Mouse (Mus musculus) liver, embryonic 13.5 days (tissue): ENCODE data around the gene Defa28. TPM values are rescaled to one million over a fixed set of nuclear protein-coding genes. Genes with fewer than 3 reads are reported as not detected.
"Not testable (repeated sequence)": the region's sequence is repeated elsewhere in the genome, so short reads cannot be mapped to it uniquely, and the experiment has no call there.

Experiments
- ATAC-seq: fragments of 200-750 bp; cut with Nextera tagmentation; 2 replicates; pipeline ENCODE4 v1.8.0; 2017; ENCODE audit warnings: low read depth, mild to moderate bottlenecking, moderate number of reproducible peaks, moderate library complexity
- DNase-seq: peaks from one replicate; pipeline ENCODE4 v3.0.0; 2022
- H3K27ac ChIP-seq: fragments of 300-500 bp; sonication (generic); 2 replicates; pipeline ENCODE4 v1.5.1; 2015; ENCODE audit warnings: moderate library complexity, mild to moderate bottlenecking, inconsistent platforms
- H3K27me3 ChIP-seq: fragments of 300-500 bp; sonication (generic); 2 replicates; pipeline ENCODE4 v1.6.1; 2015; ENCODE audit warnings: mild to moderate bottlenecking, inconsistent platforms
- H3K36me3 ChIP-seq: fragments of 300-500 bp; sonication (generic); 2 replicates; pipeline ENCODE4 v1.6.1; 2015; ENCODE audit warnings: mild to moderate bottlenecking, inconsistent platforms
- H3K4me1 ChIP-seq: fragments of 300-500 bp; sonication (generic); replicated peaks from 2 replicates; pipeline ENCODE4 v1.6.1; 2015; ENCODE audit warnings: inconsistent platforms
- H3K4me2 ChIP-seq: fragments of 300-500 bp; sonication (generic); 2 replicates; pipeline ENCODE4 v1.6.1; 2015; ENCODE audit warnings: inconsistent platforms, mild to moderate bottlenecking, moderate library complexity
- H3K4me3 ChIP-seq: fragments of 300-500 bp; sonication (generic); replicated peaks from 2 replicates; pipeline ENCODE4 v1.5.1; 2015; ENCODE audit warnings: mild to moderate bottlenecking, inconsistent platforms
- H3K9ac ChIP-seq: fragments of 300-500 bp; sonication (generic); 2 replicates; pipeline ENCODE4 v1.6.1; 2015; ENCODE audit warnings: mild to moderate bottlenecking, inconsistent platforms
- H3K9me3 ChIP-seq: fragments of 300-500 bp; sonication (generic); replicated peaks from 2 replicates; pipeline ENCODE4 v1.6.1; 2016; ENCODE audit warnings: inconsistent platforms
- WGBS: fragments of 180-500 bp; shearing (Covaris S2); methylation state at CpG from one replicate; pipeline ENCODE4 v1.1.7; 2015; ENCODE audit not compliant: insufficient replicate concordance; 5-methylcytosine and 5-hydroxymethylcytosine counted together
- polyA plus RNA-seq: library from polyadenylated mRNA; unstranded; fragments of >200 nt; fragmentation: Nextera tagmentation; extraction: Ambion mirVana; gene quantifications from 2 replicates; pipeline ENCODE4 v1.2.1, GENCODE M21; 2015

Gene Defa28
- not detected in 2 replicates for polyA plus RNA-seq

GRCm38 (mm10) chr8:21582706-21583105 is at the start of gene Defa28:
TSS of gene Defa28 (plus strand) at chr8:21583006.
- H3K4me2 ChIP-seq, H3K36me3 ChIP-seq, H3K9me3 ChIP-seq, H3K4me3 ChIP-seq, H3K27me3 ChIP-seq, H3K4me1 ChIP-seq, DNase-seq, ATAC-seq, H3K27ac ChIP-seq, H3K9ac ChIP-seq: not testable (repeated sequence)
- WGBS = no CpG with 5 or more reads among the region's 1 CpGs

- not testable (repeated sequence) for H3K9me3 ChIP-seq, H3K9ac ChIP-seq, ATAC-seq, H3K4me2 ChIP-seq, H3K4me1 ChIP-seq, H3K4me3 ChIP-seq, H3K27ac ChIP-seq, DNase-seq, H3K36me3 ChIP-seq, H3K27me3 ChIP-seq
- WGBS = no CpG with 5 or more reads among the region's 1 CpGs
Measured at GRCm38 (mm10) chr8:21565086-21565485, 17.7 kb upstream of the Defa28 start, which contains the start of gene Defa37. TSS of gene Defa37 (plus strand) at chr8:21565386.

- H3K27ac ChIP-seq, DNase-seq, H3K4me1 ChIP-seq, H3K4me3 ChIP-seq, H3K36me3 ChIP-seq, H3K4me2 ChIP-seq, H3K9me3 ChIP-seq, H3K9ac ChIP-seq, H3K27me3 ChIP-seq, ATAC-seq: not testable (repeated sequence)
- WGBS = no CpG with 5 or more reads among the region's 1 CpGs
Measured at GRCm38 (mm10) chr8:21594408-21594807, 11.6 kb downstream of the Defa28 start, which contains the start of gene Gm7861. TSS of gene Gm7861 (minus strand) at chr8:21594508.

- ATAC-seq, H3K9ac ChIP-seq, H3K27me3 ChIP-seq, DNase-seq, H3K4me2 ChIP-seq, H3K9me3 ChIP-seq, H3K4me1 ChIP-seq, H3K4me3 ChIP-seq, H3K36me3 ChIP-seq, H3K27ac ChIP-seq: not testable (repeated sequence)
- WGBS = 80% methylated on average over 1 of the region's 1 CpGs
Measured at GRCm38 (mm10) chr8:21617883-21618282, 35.1 kb downstream of the Defa28 start, which contains the start of gene Defa26. TSS of gene Defa26 (plus strand) at chr8:21618183.

Other genes starting within 250 kb of the Defa28 start
- not detected in 2 replicates for gene Defa2, start 204.5 kb upstream of the Defa28 start, polyA plus RNA-seq
- gene Defa33, start 191.2 kb upstream of the Defa28 start, polyA plus RNA-seq = not detected in 2 replicates
- gene Defa36, start 155.6 kb upstream of the Defa28 start, polyA plus RNA-seq = not detected in 2 replicates
- gene Gm7849, start 126.4 kb upstream of the Defa28 start, polyA plus RNA-seq = not detected in 2 replicates
- not detected in 2 replicates for gene Defa20, start 73.7 kb upstream of the Defa28 start, polyA plus RNA-seq
- gene Defa32, start 54.0 kb upstream of the Defa28 start, polyA plus RNA-seq = not detected in 2 replicates
- gene Defa37, start 17.6 kb upstream of the Defa28 start, polyA plus RNA-seq = not detected in 2 replicates
- gene Gm7861, start 11.5 kb downstream of the Defa28 start, polyA plus RNA-seq = not detected in 2 replicates
- gene Defa26, start 35.2 kb downstream of the Defa28 start, polyA plus RNA-seq = not detected in 2 replicates
- gene Defa17, start 72.8 kb downstream of the Defa28 start, polyA plus RNA-seq = not detected in 2 replicates
- gene Defa34, start 82.8 kb downstream of the Defa28 start, polyA plus RNA-seq = not detected in 2 replicates
- gene AY761184, start 120.6 kb downstream of the Defa28 start, polyA plus RNA-seq = not detected in 2 replicates
- not detected in 2 replicates for gene Defa24, start 151.5 kb downstream of the Defa28 start, polyA plus RNA-seq
- gene Defb50, start 240.5 kb downstream of the Defa28 start, polyA plus RNA-seq = not detected in 2 replicates